Mouse (Mus musculus) C2C12 (cell line): ENCODE data around the gene Hexa. TPM values are rescaled to one million over a fixed set of nuclear protein-coding genes. Genes with fewer than 3 reads are reported as not detected.

Experiments
- H3K27me3 ChIP-seq: one replicate; pipeline ENCODE4 v1.6.1; 2011; ENCODE audit not compliant: control insufficient read depth, insufficient read depth, insufficient read length
- H3K36me3 ChIP-seq: one replicate; pipeline ENCODE4 v1.6.1; 2011; ENCODE audit not compliant: control insufficient read depth, insufficient read depth
- H3K4me3 ChIP-seq: one replicate; pipeline ENCODE4 v1.5.1; 2011; ENCODE audit warnings: mild to moderate bottlenecking, control low read depth; ENCODE audit not compliant: poor library complexity, insufficient read depth, severe bottlenecking
- H3K79me2 ChIP-seq: one replicate; pipeline ENCODE4 v1.6.1; 2011; ENCODE audit not compliant: control insufficient read depth, insufficient read depth
- H3K79me3 ChIP-seq: one replicate; pipeline ENCODE4 v1.6.1; 2011; ENCODE audit warnings: low read depth, control low read depth
- H3ac ChIP-seq: one replicate; pipeline ENCODE3; 2011; ENCODE audit warnings: low read depth; ENCODE audit not compliant: control insufficient read depth, insufficient read length
- CEBPB ChIP-seq: IDR thresholded peaks from one replicate; pipeline ENCODE4 v1.6.1; 2011; ENCODE audit warnings: low read depth, mild to moderate bottlenecking, control low read depth, moderate library complexity
- CTCF ChIP-seq: IDR thresholded peaks from one replicate; pipeline ENCODE4 v1.5.1; 2011; ENCODE audit not compliant: control insufficient read depth, insufficient read depth, insufficient read length
- FOSL1 ChIP-seq: IDR thresholded peaks from one replicate; pipeline ENCODE4 v1.8.0; 2011; ENCODE audit warnings: mild to moderate bottlenecking, low read length; ENCODE audit not compliant: poor library complexity, insufficient read depth, severe bottlenecking
- MAX ChIP-seq: IDR thresholded peaks from one replicate; pipeline ENCODE4 v1.6.1; 2011; ENCODE audit warnings: mild to moderate bottlenecking, control low read depth
- MYOD1 ChIP-seq: IDR thresholded peaks from one replicate; pipeline ENCODE4 v1.6.1; 2011; ENCODE audit warnings: low read depth; ENCODE audit not compliant: control insufficient read depth, insufficient read length
- MYOG ChIP-seq: IDR thresholded peaks from one replicate; pipeline ENCODE4 v1.6.1; 2011; ENCODE audit not compliant: control insufficient read depth, insufficient read length; ENCODE audit errors: extremely low read depth
- USF1 ChIP-seq: IDR thresholded peaks from one replicate; pipeline ENCODE4 v1.6.1; 2011; ENCODE audit warnings: low read depth, mild to moderate bottlenecking, control low read depth, moderate library complexity
- polyA plus RNA-seq: library from polyadenylated mRNA; unstranded; fragments of >200 nt; fragmentation: generic; extraction: Trizol; gene quantifications from one replicate; pipeline ENCODE4 v1.2.1, GENCODE M21; 2012; ENCODE audit warnings: missing spikeins

Hexa gene
- polyA plus RNA-seq, 1 experiment: 83.6 TPM

GRCm38 (mm10) chr9:59552610-59553009, 13.3 kb downstream of the Hexa start:
- Histone ChIP-seq H3K27me3 (no peaks in the 10 kb centered on the region), H3K36me3 (peaks cover 11% of the 10 kb centered on the region), H3ac (no peak overlapping the region), H3K79me2 (peaks cover 5% of the 10 kb centered on the region), H3K4me3 (no peak overlapping the region), H3K79me3 (peaks cover 5% of the 10 kb centered on the region)
- TF ChIP-seq FOSL1 (no peak), MYOD1 (no peak), CTCF (no peak), USF1 (no peak), MYOG (no peak), CEBPB (no peak), MAX (no peak)

GRCm38 (mm10) chr9:59553719-59554118, 14.4 kb downstream of the Hexa start:
- peaks cover 14% of the 10 kb centered on the region for H3K36me3 ChIP-seq
- no peaks in the 10 kb centered on the region for H3K79me2 ChIP-seq
- no peak for TF ChIP-seq MYOD1
- TF ChIP-seq MAX: no peak
- TF ChIP-seq FOSL1: no peak
- TF ChIP-seq MYOG: no peak
- no peak for TF ChIP-seq USF1
- no peak for TF ChIP-seq CTCF
- TF ChIP-seq CEBPB: no peak
- no peak overlapping the region for H3ac ChIP-seq
- H3K27me3 ChIP-seq: no peaks in the 10 kb centered on the region
- no peak overlapping the region for H3K4me3 ChIP-seq
- peaks cover 4% of the 10 kb centered on the region for H3K79me3 ChIP-seq

- TF ChIP-seq CTCF (peak; percentile 82), MAX (no peak)
- peaks cover 17% of the 10 kb centered on the region for H3K36me3 ChIP-seq
- no peaks in the 10 kb centered on the region for H3K27me3 ChIP-seq
- H3ac ChIP-seq: no peak overlapping the region
- H3K4me3 ChIP-seq: no peak overlapping the region
- no peaks in the 10 kb centered on the region for H3K79me3 ChIP-seq
- no peaks in the 10 kb centered on the region for H3K79me2 ChIP-seq
Observed at GRCm38 (mm10) chr9:59565600-59565999, 26.3 kb downstream of the Hexa start.

- Histone ChIP-seq H3K79me3 (no peaks in the 10 kb centered on the region), H3K79me2 (no peaks in the 10 kb centered on the region), H3K4me3 (no peak overlapping the region), H3K36me3 (peaks cover 17% of the 10 kb centered on the region), H3ac (no peak overlapping the region), H3K27me3 (no peaks in the 10 kb centered on the region)
- no peak for TF ChIP-seq USF1
- no peak for TF ChIP-seq MYOG
- TF ChIP-seq FOSL1: no peak
- peak; percentile 72 for TF ChIP-seq CTCF
- no peak for TF ChIP-seq CEBPB
Observed at GRCm38 (mm10) chr9:59567111-59567510, 27.8 kb downstream of the Hexa start.

GRCm38 (mm10) chr9:59571852-59572251, 32.5 kb downstream of the Hexa start:
- Histone ChIP-seq H3K36me3 (no peaks in the 10 kb centered on the region), H3K79me3 (no peaks in the 10 kb centered on the region), H3K27me3 (no peaks in the 10 kb centered on the region), H3K4me3 (no peak overlapping the region), H3K79me2 (no peaks in the 10 kb centered on the region), H3ac (no peak overlapping the region)
- TF ChIP-seq CEBPB (no peak), MAX (no peak), FOSL1 (no peak), MYOG (no peak), USF1 (no peak), MYOD1 (no peak), CTCF (no peak)

GRCm38 (mm10) chr9:59577401-59577800, 38.1 kb downstream of the Hexa start:
- H3K36me3 ChIP-seq: no peaks in the 10 kb centered on the region
- peaks cover 6% of the 10 kb centered on the region for H3K27me3 ChIP-seq
- H3ac ChIP-seq: no peak overlapping the region
- H3K4me3 ChIP-seq: peak overlapping the region; percentile 11
- H3K79me3 ChIP-seq: no peaks in the 10 kb centered on the region
- no peaks in the 10 kb centered on the region for H3K79me2 ChIP-seq
- TF ChIP-seq CTCF (no peak), MYOD1 (no peak), FOSL1 (no peak), CEBPB (no peak), USF1 (no peak), MYOG (no peak), MAX (no peak)
